ENCODE assay signal across 7 mouse cellular contexts in genomic region chr6:28260425-28261191, GRCm38 (mm10).
A peak's percentile ranks its signal among the peaks of the same experiment; 100 is the strongest.
DNase-seq lines count a peak whose midpoint lies in the region; ATAC-seq and TF ChIP-seq lines count a peak whose summit lies in the region.

No protein-coding gene starts in this region.

- peak overlapping the region; percentile 93 for H3K4me2 ChIP-seq in embryonic facial prominence, embryonic 12.5 days (replicated peaks)

- peak overlapping the region; percentile 30 for H3K27ac ChIP-seq in MEL (ENCODE audit: control insufficient read depth, low read depth, low read length)
- peak overlapping the region; percentile 86 for H3K27ac ChIP-seq in embryonic facial prominence, embryonic 12.5 days

- TF ChIP-seq EP300 in MEL (IDR thresholded peaks at IDR 0.05; ENCODE audit: low read depth in 1 of 2, low read length in 2 of 2), result no peak

- TF ChIP-seq POLR2A in MEL (IDR thresholded peaks at IDR 0.05; ENCODE audit: control insufficient read depth in 1 of 2, insufficient read depth in 1 of 2, low read depth in 1 of 2, low read length in 2 of 2, poor library complexity in 1 of 2), result no peak

- H3K36me3 ChIP-seq in MEL (ENCODE audit: control insufficient read depth in 1 of 2, insufficient read depth in 2 of 2, low read length in 2 of 2), result peaks cover 22 to 39% of the 10 kb centered on the region in 2 experiments
- peaks cover 7% of the 10 kb centered on the region; the same call in 1 of the 2 replicates for H3K36me3 ChIP-seq in embryonic facial prominence, embryonic 12.5 days

- no peak for TF ChIP-seq CTCF in MEL (IDR thresholded peaks at IDR 0.05 in 2 of 3, conservative IDR thresholded peaks at IDR 0.05 in 1 of 3; ENCODE audit: control insufficient read depth in 1 of 3, insufficient read depth in 1 of 3, low read depth in 2 of 3, low read length in 3 of 3, poor library complexity in 1 of 3, severe bottlenecking in 1 of 3)

- no peaks in the 10 kb centered on the region for H3K9me3 ChIP-seq in MEL (replicated peaks; ENCODE audit: insufficient read depth, low read length)
- H3K9me3 ChIP-seq in embryonic facial prominence, embryonic 12.5 days, result no peaks in the 10 kb centered on the region

- intact Hi-C loops in heart, postnatal 36 days (cut with DNase I), result loop anchor here (5.0 kb wide), 2 partner anchors 162 to 217 kb away; partner anchors contain the start of genes Arf5 and Snd1
- intact Hi-C loops in left cerebral cortex, postnatal 25 days (cut with DNase I), result loop anchor here (2.0 to 5.0 kb wide), 3 partner anchors 46 to 222 kb away; no protein-coding TSS in a partner anchor

- peaks cover 37% of the 10 kb centered on the region for H3K79me2 ChIP-seq in MEL (ENCODE audit: control insufficient read depth, insufficient read depth, low read length, poor library complexity)

- no peak for TF ChIP-seq RAD21 in MEL (IDR thresholded peaks at IDR 0.05; ENCODE audit: low read depth, low read length)

- H3K27me3 ChIP-seq in MEL (ENCODE audit: control insufficient read depth in 1 of 2, insufficient read depth in 2 of 2, low read length in 2 of 2), result no peaks in the 10 kb centered on the region
- H3K27me3 ChIP-seq in embryonic facial prominence, embryonic 12.5 days, result no peaks in the 10 kb centered on the region

- peak overlapping the region; percentile 94 to 95 for H3K4me3 ChIP-seq in MEL (ENCODE audit: control insufficient read depth in 1 of 2, insufficient read depth in 1 of 2, low read depth in 2 of 2, low read length in 2 of 2)
- peak overlapping the region; percentile 92 for H3K4me3 ChIP-seq in embryonic facial prominence, embryonic 12.5 days

- peaks cover 12% of the 10 kb centered on the region in 2 experiments for H3K4me1 ChIP-seq in MEL (ENCODE audit: control insufficient read depth in 1 of 2, insufficient read depth in 2 of 2, low read length in 2 of 2)
- 0 out of 2 replicates have a peak, but pooled peaks cover 3% of the 10 kb centered on the region for H3K4me1 ChIP-seq in embryonic facial prominence, embryonic 12.5 days

- peak overlapping the region; percentile 100 for H3K9ac ChIP-seq in MEL (ENCODE audit: control insufficient read depth, low read depth, low read length, poor library complexity, severe bottlenecking)
- H3K9ac ChIP-seq in embryonic facial prominence, embryonic 12.5 days, result peak overlapping the region; percentile 79

- DNase-seq in MEL (ENCODE audit: low read depth, low spot score), result peak; percentile 70
- peak; percentile 44 for DNase-seq in adrenal gland, postnatal 25 days
- DNase-seq in heart, postnatal 36 days, result peak; percentile 21 to 23
- DNase-seq in left cerebral cortex, postnatal 25 days (ENCODE audit: low spot score in 2 of 2), result peak; percentile 19 to 32
- DNase-seq in spleen, adult 12 weeks (ENCODE audit: low spot score), result peak; percentile 40

- no peak; the same call in 1 of the 2 replicates for ATAC-seq in embryonic facial prominence, embryonic 12.5 days (ENCODE audit: insufficient number of reproducible peaks, insufficient read depth, low FRiP score, low TSS enrichment)
- ATAC-seq in megakaryocyte progenitor cell, adult 5-6 weeks (replicated peaks; ENCODE audit: poor library complexity), result peak; percentile 23

- under 1% methylated on average over 61 of the region's 64 CpGs for WGBS in embryonic facial prominence, embryonic 12.5 days

TF ChIP-seq in MEL, 35 proteins besides CTCF, POLR2A, EP300 and RAD21:
- TF ChIP-seq GABPA (IDR thresholded peaks at IDR 0.05; ENCODE audit: low read depth, low read length) (no peak), POLR2AphosphoS5 (IDR thresholded peaks at IDR 0.05; ENCODE audit: borderline replicate concordance, low read depth, low read length) (no peak), MAFK (IDR thresholded peaks at IDR 0.05; ENCODE audit: borderline replicate concordance, low read depth, low read length) (no peak), NRF1 (IDR thresholded peaks at IDR 0.05; ENCODE audit: insufficient read depth, low read depth, low read length, poor library complexity, severe bottlenecking) (peak; percentile 34; the same call in 1 of the 2 replicates), USF1 (IDR thresholded peaks at IDR 0.05; ENCODE audit: low read depth, low read length) (no peak), MEF2A (IDR thresholded peaks at IDR 0.05; ENCODE audit: extremely low read depth, insufficient replicate concordance, low read depth, low read length, poor library complexity, severe bottlenecking) (no peak), MXI1 (IDR thresholded peaks at IDR 0.05; ENCODE audit: low read depth, low read length) (peak; percentile 41), HCFC1 (IDR thresholded peaks at IDR 0.05; ENCODE audit: low read depth, low read length) (0 out of 2 replicates have a peak, but pooled peaks have one; percentile 14), UBTF (IDR thresholded peaks at IDR 0.05; ENCODE audit: borderline replicate concordance, insufficient read depth, low read depth, low read length) (no peak)
